Mouse (Mus musculus) megakaryocyte progenitor cell, adult 5-6 weeks (primary cell): ENCODE results near the gene Ifi47. TPM values are rescaled to one million over a fixed set of nuclear protein-coding genes. Genes with fewer than 3 reads are reported as not detected.

Source experiments
- ATAC-seq: replicated peaks from 2 replicates; pipeline ENCODE4 v1.8.0; 2016; ENCODE audit warnings: mild to moderate bottlenecking, moderate TSS enrichment, inconsistent platforms; ENCODE audit not compliant: poor library complexity
- total RNA-seq, 2 experiments: library from RNA; stranded (forward) in 1 of 2; stranded (reverse) in 1 of 2; fragments of 157-497, 149-512 nt in 1 of 2; fragments of 200-1000 nt in 1 of 2; gene quantifications; 2 replicates each; pipeline versions ENCODE4 v1.2.3 to v1.2.4; 2015 to 2017

Ifi47 gene
- total RNA-seq (2015) (129 and 147 TPM in 2 replicates), total RNA-seq (2017) (54.3 and 57.2 TPM in 2 replicates)

GRCm38 (mm10) chr11:49076001-49076757, at the start of gene Ifi47:
TSS of gene Ifi47 (plus strand) at chr11:49076587.
- peak; percentile 82 for ATAC-seq

- ATAC-seq: peak; percentile 79
These were observed 26.3 kb upstream of the Ifi47 start for GRCm38 (mm10) chr11:49050064-49050463.

GRCm38 (mm10) chr11:49051093-49051891, 25.1 kb upstream of the Ifi47 start, which contains the start of gene 9930111J21Rik2:
TSS of gene 9930111J21Rik2 (minus strand) at chr11:49051242.
- ATAC-seq: peak; percentile 76

GRCm38 (mm10) chr11:49051894-49052293, 24.5 kb upstream of the Ifi47 start:
- peak; percentile 47 for ATAC-seq

- ATAC-seq: peak; percentile 63
These were observed 16.3 kb upstream of the Ifi47 start for GRCm38 (mm10) chr11:49060061-49060460.

GRCm38 (mm10) chr11:49061865-49062264, 14.5 kb upstream of the Ifi47 start:
- peak; percentile 64 for ATAC-seq

- peak; percentile 26 for ATAC-seq
These were observed 12.5 kb upstream of the Ifi47 start, which contains the start of gene Tgtp2 for GRCm38 (mm10) chr11:49063713-49064469. TSS of gene Tgtp2 (minus strand) at chr11:49064206.

- ATAC-seq: peak; percentile 69
These were observed 8.0 kb upstream of the Ifi47 start for GRCm38 (mm10) chr11:49068358-49068757.

- ATAC-seq: no peak
These were observed 625 bp downstream of the Ifi47 start for GRCm38 (mm10) chr11:49077012-49077411.

- no peak for ATAC-seq
These were observed 2.3 kb downstream of the Ifi47 start for GRCm38 (mm10) chr11:49078719-49079118.

GRCm38 (mm10) chr11:49080636-49081035, 4.2 kb downstream of the Ifi47 start:
- no peak for ATAC-seq

- ATAC-seq: no peak
These were observed 5.0 kb downstream of the Ifi47 start for GRCm38 (mm10) chr11:49081356-49081755.

- ATAC-seq: no peak
These were observed 5.5 kb downstream of the Ifi47 start for GRCm38 (mm10) chr11:49081886-49082285.

- no peak; the same call in 1 of the 2 replicates for ATAC-seq
These were observed 6.8 kb downstream of the Ifi47 start for GRCm38 (mm10) chr11:49083146-49083545.

- peak; percentile 27 for ATAC-seq
These were observed 7.4 kb downstream of the Ifi47 start for GRCm38 (mm10) chr11:49083808-49084207.

- ATAC-seq: no peak
These were observed 8.0 kb downstream of the Ifi47 start for GRCm38 (mm10) chr11:49084385-49084784.

- ATAC-seq: peak; percentile 12; the same call in 1 of the 2 replicates
These were observed 8.5 kb downstream of the Ifi47 start for GRCm38 (mm10) chr11:49084875-49085274.

GRCm38 (mm10) chr11:49086858-49087361, 10.5 kb downstream of the Ifi47 start:
- peak; percentile 15 for ATAC-seq

- ATAC-seq: peak; percentile 73
These were observed 11.6 kb downstream of the Ifi47 start for GRCm38 (mm10) chr11:49087830-49088616.
